Mouse (Mus musculus): Measurements from ENCODE around the gene Ensa.

GRCm38 (mm10) chr3:95664940-95665352 is 40.2 kb downstream of the Ensa start:
- TF ChIP-seq CTCF (IDR thresholded peaks at IDR 0.05; ENCODE audit: extremely low read depth, insufficient read depth, low read length) (no peak), POLR2A (IDR thresholded peaks at IDR 0.05; ENCODE audit: extremely low read depth, insufficient read depth, low read length) (no peak)
